Mouse (Mus musculus) forebrain, postnatal 0 days (tissue): ENCODE measurements around the gene Kcnh5. TPM values are rescaled to one million over a fixed set of nuclear protein-coding genes. Genes with fewer than 3 reads are reported as not detected.

ENCODE experiments used
- ATAC-seq: fragments of 200-750 bp; cut with Nextera tagmentation; 2 replicates; pipeline ENCODE4 v1.8.0; 2017; ENCODE audit warnings: mild to moderate bottlenecking, moderate library complexity
- DNase-seq: peaks from one replicate; pipeline ENCODE4 v3.0.0-alpha.2; 2015
- H3K27ac ChIP-seq: fragments of 300-500 bp; sonication (generic); 2 replicates; pipeline ENCODE4 v1.5.1; 2014; ENCODE audit warnings: low read depth, mild to moderate bottlenecking, antibody characterized with exemption, low read length, moderate library complexity, mixed read lengths
- H3K27me3 ChIP-seq: fragments of 300-500 bp; sonication (generic); 2 replicates; pipeline ENCODE4 v1.6.1; 2014; ENCODE audit warnings: mild to moderate bottlenecking, low read length, mixed read lengths; ENCODE audit not compliant: insufficient read depth
- H3K36me3 ChIP-seq: fragments of 300-500 bp; sonication (generic); 2 replicates; pipeline ENCODE4 v1.6.1; 2014; ENCODE audit warnings: mild to moderate bottlenecking, moderate library complexity; ENCODE audit not compliant: insufficient read depth
- H3K4me1 ChIP-seq: fragments of 300-500 bp; sonication (generic); 2 replicates; pipeline ENCODE4 v1.6.1; 2014; ENCODE audit warnings: antibody characterized with exemption; ENCODE audit not compliant: insufficient read depth
- H3K4me2 ChIP-seq: fragments of 300-500 bp; sonication (generic); 2 replicates; pipeline ENCODE4 v1.6.1; 2014; ENCODE audit warnings: low read depth, mild to moderate bottlenecking, moderate library complexity
- H3K4me3 ChIP-seq: fragments of 300-500 bp; sonication (generic); 2 replicates; pipeline ENCODE4 v1.5.1; 2014; ENCODE audit warnings: low read depth, low read length, mixed read lengths
- H3K9ac ChIP-seq: fragments of 300-500 bp; sonication (generic); 2 replicates; pipeline ENCODE4 v1.6.1; 2014; ENCODE audit warnings: mild to moderate bottlenecking
- H3K9me3 ChIP-seq: fragments of 300-500 bp; sonication (generic); 2 replicates; pipeline ENCODE4 v1.6.1; 2016; ENCODE audit warnings: low read length
- CTCF ChIP-seq: sonication (generic); IDR thresholded peaks from 2 replicates; pipeline ENCODE4 v1.5.1; 2016; ENCODE audit warnings: antibody characterized with exemption, control low read depth, low read depth
- WGBS: fragments of 180-500 bp; shearing (Covaris S2); extraction: QIAGEN DNeasy Blood & Tissue Kit; methylation state at CpG from one replicate; pipeline ENCODE4 v1.1.7; 2014; 5-methylcytosine and 5-hydroxymethylcytosine counted together
- polyA plus RNA-seq: library from polyadenylated mRNA; unstranded; fragments of >200 nt; fragmentation: Nextera tagmentation; extraction: Ambion mirVana; gene quantifications from 2 replicates; pipeline ENCODE4 v1.2.1, GENCODE M21; 2015
- total RNA-seq: library from RNA; depleted of rRNA; stranded (reverse); fragments of >200 nt; gene quantifications from 2 replicates; pipeline ENCODE4 v1.2.3, GENCODE M21; 2014

Kcnh5 gene
- total and polyA plus RNA-seq, 2 experiments from 2014 or later, result 1.5 to 7.4 TPM

GRCm38 (mm10) chr12:74898211-74898610 is 278.9 kb downstream of the Kcnh5 start:
- Histone ChIP-seq H3K9ac (no peak overlapping the region), H3K4me2 (no peak overlapping the region), H3K36me3 (no peaks in the 10 kb centered on the region), H3K9me3 (no peaks in the 10 kb centered on the region), H3K4me3 (no peak overlapping the region), H3K27ac (no peak overlapping the region), H3K4me1 (no peaks in the 10 kb centered on the region), H3K27me3 (no peaks in the 10 kb centered on the region)
- 96% methylated on average over 9 of the region's 9 CpGs for WGBS
- DNase-seq, result no peak
- no peak for ATAC-seq
- no peak for TF ChIP-seq CTCF

- TF ChIP-seq CTCF, result no peak
- no peak overlapping the region for H3K27ac ChIP-seq
- H3K27me3 ChIP-seq, result no peaks in the 10 kb centered on the region
- H3K4me3 ChIP-seq, result no peak overlapping the region
- no peaks in the 10 kb centered on the region for H3K9me3 ChIP-seq
- 89% methylated on average over 11 of the region's 11 CpGs for WGBS
- DNase-seq, result no peak
- ATAC-seq, result no peak
- no peak overlapping the region for H3K4me2 ChIP-seq
- no peaks in the 10 kb centered on the region for H3K36me3 ChIP-seq
- H3K4me1 ChIP-seq, result no peaks in the 10 kb centered on the region
- H3K9ac ChIP-seq, result no peak overlapping the region
Measured at GRCm38 (mm10) chr12:74894870-74895423, 282.2 kb downstream of the Kcnh5 start.

- no peak for ATAC-seq
- WGBS, result 63% methylated on average over 3 of the region's 3 CpGs
Measured at GRCm38 (mm10) chr12:74889419-74889818, 287.7 kb downstream of the Kcnh5 start.

GRCm38 (mm10) chr12:74887064-74887463 is 290.1 kb downstream of the Kcnh5 start:
- 97% methylated on average over 1 of the region's 1 CpGs for WGBS
- no peak for ATAC-seq
- TF ChIP-seq CTCF, result no peak

More at GRCm38 (mm10) chr12:74889419-74889818, 287.7 kb downstream of the Kcnh5 start:
- no peak overlapping the region for H3K4me2 ChIP-seq
- no peaks in the 10 kb centered on the region for H3K4me1 ChIP-seq
- no peaks in the 10 kb centered on the region for H3K9me3 ChIP-seq
- no peak for TF ChIP-seq CTCF
- H3K4me3 ChIP-seq, result no peak overlapping the region
- H3K27ac ChIP-seq, result no peak overlapping the region
- no peaks in the 10 kb centered on the region for H3K27me3 ChIP-seq
- no peaks in the 10 kb centered on the region for H3K36me3 ChIP-seq
- no peak overlapping the region for H3K9ac ChIP-seq
- DNase-seq, result no peak

GRCm38 (mm10) chr12:74881344-74881743 is 295.8 kb downstream of the Kcnh5 start:
- Histone ChIP-seq H3K9ac (no peak overlapping the region), H3K9me3 (no peaks in the 10 kb centered on the region), H3K27me3 (no peaks in the 10 kb centered on the region), H3K27ac (no peak overlapping the region), H3K36me3 (no peaks in the 10 kb centered on the region), H3K4me3 (no peak overlapping the region), H3K4me1 (no peaks in the 10 kb centered on the region), H3K4me2 (no peak overlapping the region)
- ATAC-seq (no peak), DNase-seq (no peak)
- no peak for TF ChIP-seq CTCF
- whole genome bisulfite sequencing, result 77% methylated on average over 6 of the region's 6 CpGs

More at GRCm38 (mm10) chr12:74887064-74887463, 290.1 kb downstream of the Kcnh5 start:
- DNase-seq, result no peak
- no peak overlapping the region for H3K27ac ChIP-seq
- no peaks in the 10 kb centered on the region for H3K27me3 ChIP-seq
- no peak overlapping the region for H3K4me2 ChIP-seq
- no peaks in the 10 kb centered on the region for H3K4me1 ChIP-seq
- H3K9ac ChIP-seq, result no peak overlapping the region
- H3K4me3 ChIP-seq, result no peak overlapping the region
- H3K9me3 ChIP-seq, result no peaks in the 10 kb centered on the region
- H3K36me3 ChIP-seq, result no peaks in the 10 kb centered on the region

- Histone ChIP-seq H3K36me3 (no peaks in the 10 kb centered on the region), H3K27me3 (no peaks in the 10 kb centered on the region), H3K27ac (no peak overlapping the region), H3K9ac (no peak overlapping the region), H3K4me1 (no peaks in the 10 kb centered on the region), H3K4me2 (no peak overlapping the region), H3K9me3 (no peaks in the 10 kb centered on the region), H3K4me3 (no peak overlapping the region)
- ATAC-seq, result peak; percentile 66
- peak; percentile 48 for DNase-seq
- no peak for TF ChIP-seq CTCF
- WGBS, result 38% methylated on average over 2 of the region's 2 CpGs
Measured at GRCm38 (mm10) chr12:74855666-74856065, 321.5 kb downstream of the Kcnh5 start.

- H3K4me2 ChIP-seq, result no peak overlapping the region
- peaks cover under 1% of the 10 kb centered on the region; the same call in 1 of the 2 replicates for H3K4me1 ChIP-seq
- no peaks in the 10 kb centered on the region for H3K9me3 ChIP-seq
- ATAC-seq (no peak), DNase-seq (no peak)
- TF ChIP-seq CTCF, result no peak
- H3K9ac ChIP-seq, result no peak overlapping the region
- H3K27me3 ChIP-seq, result no peaks in the 10 kb centered on the region
- H3K36me3 ChIP-seq, result no peaks in the 10 kb centered on the region
- 76% methylated on average over 1 of the region's 1 CpGs for WGBS
- no peak overlapping the region for H3K27ac ChIP-seq
- no peak overlapping the region for H3K4me3 ChIP-seq
Measured at GRCm38 (mm10) chr12:74854263-74854662, 322.9 kb downstream of the Kcnh5 start.
